Mouse (Mus musculus) C2C12 (cell line): ENCODE measurements around the gene Try10. TPM values are rescaled to one million over a fixed set of nuclear protein-coding genes. Genes with fewer than 3 reads are reported as not detected.
"Not testable (repeated sequence)": the region's sequence is repeated elsewhere in the genome, so short reads cannot be mapped to it uniquely, and the experiment has no call there.

ENCODE experiments used
- H3K27me3 ChIP-seq: one replicate; pipeline ENCODE4 v1.6.1; 2011; ENCODE audit not compliant: control insufficient read depth, insufficient read depth, insufficient read length
- H3K36me3 ChIP-seq: one replicate; pipeline ENCODE4 v1.6.1; 2011; ENCODE audit not compliant: control insufficient read depth, insufficient read depth
- H3K4me3 ChIP-seq: one replicate; pipeline ENCODE4 v1.5.1; 2011; ENCODE audit warnings: mild to moderate bottlenecking, control low read depth; ENCODE audit not compliant: poor library complexity, insufficient read depth, severe bottlenecking
- H3K79me2 ChIP-seq: one replicate; pipeline ENCODE4 v1.6.1; 2011; ENCODE audit not compliant: control insufficient read depth, insufficient read depth
- H3K79me3 ChIP-seq: one replicate; pipeline ENCODE4 v1.6.1; 2011; ENCODE audit warnings: low read depth, control low read depth
- H3ac ChIP-seq: one replicate; pipeline ENCODE3; 2011; ENCODE audit warnings: low read depth; ENCODE audit not compliant: control insufficient read depth, insufficient read length
- CEBPB ChIP-seq: IDR thresholded peaks from one replicate; pipeline ENCODE4 v1.6.1; 2011; ENCODE audit warnings: low read depth, mild to moderate bottlenecking, control low read depth, moderate library complexity
- CTCF ChIP-seq: IDR thresholded peaks from one replicate; pipeline ENCODE4 v1.5.1; 2011; ENCODE audit not compliant: control insufficient read depth, insufficient read depth, insufficient read length
- FOSL1 ChIP-seq: IDR thresholded peaks from one replicate; pipeline ENCODE4 v1.8.0; 2011; ENCODE audit warnings: mild to moderate bottlenecking, low read length; ENCODE audit not compliant: poor library complexity, insufficient read depth, severe bottlenecking
- MAX ChIP-seq: IDR thresholded peaks from one replicate; pipeline ENCODE4 v1.6.1; 2011; ENCODE audit warnings: mild to moderate bottlenecking, control low read depth
- MYOD1 ChIP-seq: IDR thresholded peaks from one replicate; pipeline ENCODE4 v1.6.1; 2011; ENCODE audit warnings: low read depth; ENCODE audit not compliant: control insufficient read depth, insufficient read length
- MYOG ChIP-seq: IDR thresholded peaks from one replicate; pipeline ENCODE4 v1.6.1; 2011; ENCODE audit not compliant: control insufficient read depth, insufficient read length; ENCODE audit errors: extremely low read depth
- USF1 ChIP-seq: IDR thresholded peaks from one replicate; pipeline ENCODE4 v1.6.1; 2011; ENCODE audit warnings: low read depth, mild to moderate bottlenecking, control low read depth, moderate library complexity
- long read RNA-seq, 2 experiments: library from polyadenylated mRNA; unstranded; transcript quantifications; one replicate each; pipeline ENCODE4 v2.0.0; 2019 to 2020
- polyA plus RNA-seq: library from polyadenylated mRNA; unstranded; fragments of >200 nt; fragmentation: generic; extraction: Trizol; gene quantifications from one replicate; pipeline ENCODE4 v1.2.1, GENCODE M21; 2012; ENCODE audit warnings: missing spikeins

The Try10 gene
- polyA plus RNA-seq = not detected
- long read RNA-seq, experiment 1 = 0 reads
- long read RNA-seq, experiment 2 = 0 reads

- TF ChIP-seq MYOG (no peak), CTCF (no peak)
- no peaks in the 10 kb centered on the region for H3K27me3 ChIP-seq
- no peaks in the 10 kb centered on the region for H3K79me2 ChIP-seq
- no peaks in the 10 kb centered on the region for H3K79me3 ChIP-seq
- H3ac ChIP-seq = no peak within 1 kb of the TSS
- H3K36me3 ChIP-seq = no peaks in the 10 kb centered on the region
- H3K4me3 ChIP-seq = no peak within 1 kb of the TSS
Measured at GRCm38 (mm10) chr6:41353932-41354331, at the start of gene Try10. Try10 (plus strand) TSS chr6:41354105.

GRCm38 (mm10) chr6:41316741-41317140 lies 37.2 kb upstream of the Try10 start, which contains the start of gene Try5:
Try5 (minus strand) TSS chr6:41316841.
- not testable (repeated sequence) for H3K27me3 ChIP-seq, H3K4me3 ChIP-seq, H3K79me3 ChIP-seq, H3K79me2 ChIP-seq, H3ac ChIP-seq, H3K36me3 ChIP-seq

- not testable (repeated sequence) for H3ac ChIP-seq, H3K79me3 ChIP-seq, H3K4me3 ChIP-seq, H3K27me3 ChIP-seq, H3K79me2 ChIP-seq, H3K36me3 ChIP-seq
Measured at GRCm38 (mm10) chr6:41373772-41374171, 19.9 kb downstream of the Try10 start.

GRCm38 (mm10) chr6:41377578-41377977 lies 23.7 kb downstream of the Try10 start, which contains the start of gene Prss3:
Prss3 (minus strand) TSS chr6:41377678.
- not testable (repeated sequence) for H3K27me3 ChIP-seq, H3K79me2 ChIP-seq, H3K36me3 ChIP-seq, H3K4me3 ChIP-seq, H3K79me3 ChIP-seq, H3ac ChIP-seq

GRCm38 (mm10) chr6:41386781-41387180 lies 32.9 kb downstream of the Try10 start:
- Histone ChIP-seq H3K79me2 (no peaks in the 10 kb centered on the region), H3K4me3 (no peak overlapping the region), H3K27me3 (no peaks in the 10 kb centered on the region), H3ac (no peak overlapping the region), H3K79me3 (no peaks in the 10 kb centered on the region), H3K36me3 (no peaks in the 10 kb centered on the region)
- no peak for TF ChIP-seq MYOD1
- no peak for TF ChIP-seq CTCF
- TF ChIP-seq MYOG = no peak
- TF ChIP-seq FOSL1 = no peak
- TF ChIP-seq CEBPB = no peak
- no peak for TF ChIP-seq MAX
- TF ChIP-seq USF1 = no peak

- H3K79me2 ChIP-seq, H3ac ChIP-seq, H3K4me3 ChIP-seq, H3K36me3 ChIP-seq, H3K27me3 ChIP-seq, H3K79me3 ChIP-seq: not testable (repeated sequence)
Measured at GRCm38 (mm10) chr6:41391640-41392039, 37.7 kb downstream of the Try10 start.

GRCm38 (mm10) chr6:41392056-41392455 lies 38.2 kb downstream of the Try10 start, which contains the start of gene Gm5771:
Gm5771 (plus strand) TSS chr6:41392356.
- H3K4me3 ChIP-seq, H3K36me3 ChIP-seq, H3K79me2 ChIP-seq, H3ac ChIP-seq, H3K79me3 ChIP-seq, H3K27me3 ChIP-seq: not testable (repeated sequence)

Other genes starting within 250 kb of the Try10 start
- gene Try4, start 51.8 kb upstream of the Try10 start, polyA plus RNA-seq = not detected
- gene Try5, start 37.3 kb upstream of the Try10 start, polyA plus RNA-seq = not detected
- gene Prss3, start 23.6 kb downstream of the Try10 start, polyA plus RNA-seq = not detected
- not detected for gene Gm5771, start 38.3 kb downstream of the Try10 start, polyA plus RNA-seq
- gene Gm10334, start 92.0 kb downstream of the Try10 start, polyA plus RNA-seq = not detected
- not detected for gene Prss1, start 104.8 kb downstream of the Try10 start, polyA plus RNA-seq
- gene Prss2, start 167.7 kb downstream of the Try10 start, polyA plus RNA-seq = 0.77 TPM